Mouse (Mus musculus): ENCODE results near the gene Muc5ac.

DNA sequence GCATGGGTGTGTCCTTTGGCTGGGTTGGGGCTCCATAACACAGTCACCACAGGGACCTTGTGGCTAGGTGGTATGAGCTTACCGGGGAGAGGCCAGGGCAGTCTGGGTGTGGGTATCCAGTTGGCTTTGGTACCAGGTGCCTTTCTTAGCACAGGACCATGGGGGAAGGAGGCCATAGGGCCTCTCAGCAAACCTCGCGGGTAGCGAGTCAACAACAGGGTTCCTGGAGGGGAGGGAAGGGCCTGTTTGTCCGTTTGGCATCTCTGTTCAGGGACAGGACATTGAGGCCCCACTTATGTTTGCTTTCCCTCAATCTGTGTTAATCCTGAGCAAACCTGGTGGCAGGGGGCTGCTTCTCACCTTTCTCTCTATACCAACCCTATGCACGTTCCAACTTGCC lies 34.9 kb downstream of the Muc5ac start:
- TF ChIP-seq CTCF (IDR thresholded peaks at IDR 0.05; ENCODE audit: insufficient read depth, low read length) (no peak), POLR2A (IDR thresholded peaks at IDR 0.05; ENCODE audit: borderline replicate concordance, extremely low read depth, low read depth, low read length) (no peak)

Measured in lung, adult 2 months (tissue).